Mouse (Mus musculus) spleen, postnatal 36 days (tissue): ENCODE measurements around the gene Olfr869.

Experiments
- DNase-seq, 2 experiments: peaks; one replicate each; pipeline ENCODE4 v3.0.0; 2022; ENCODE audit warnings: low spot score in 2 of 2, mixed read lengths in 1 of 2

The Olfr869 gene

DNA sequence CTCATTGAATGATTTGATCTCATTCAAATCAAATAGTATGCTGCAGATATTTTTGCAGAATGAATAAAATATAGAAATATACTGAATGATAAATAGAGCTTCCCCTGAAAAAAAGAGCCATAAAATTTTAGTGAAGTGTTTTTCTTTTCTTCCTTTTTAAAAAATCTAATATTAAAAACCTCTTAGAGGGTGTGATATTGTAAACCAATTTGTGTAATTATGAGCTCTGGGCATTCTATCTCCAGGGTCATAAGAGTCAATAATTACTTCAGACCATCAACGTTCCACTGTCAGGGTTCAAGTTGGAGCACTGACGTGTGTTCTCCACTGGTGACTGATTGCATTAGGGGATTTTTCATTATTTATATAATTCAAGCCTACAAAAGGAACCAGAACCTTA is at the start of gene Olfr869:
Gene Olfr869 (plus strand): TSS at position 301 of the 400 bp plus-strand sequence.
- no peak for DNase-seq

DNA sequence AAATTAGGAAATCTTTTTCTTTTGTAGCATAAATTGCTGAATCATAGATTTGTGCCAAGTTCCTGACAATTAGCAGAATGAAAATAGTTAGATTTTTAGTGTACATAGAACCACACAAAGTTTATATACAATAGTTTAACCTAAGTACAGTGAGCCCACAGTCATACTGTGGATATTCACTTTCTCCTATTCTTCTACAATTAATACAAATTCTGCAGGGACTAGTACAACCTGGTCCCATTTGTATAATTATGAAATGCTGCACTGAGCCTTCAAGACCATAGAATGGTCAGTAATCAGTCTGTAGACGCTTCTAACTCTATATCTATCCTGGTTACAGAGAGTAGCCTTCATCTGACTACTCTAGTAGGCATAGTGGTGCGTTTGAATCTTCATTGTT is 30.5 kb upstream of the Olfr869 start, which contains the start of gene Olfr868:
Gene Olfr868 (plus strand): TSS at position 301 of the 400 bp plus-strand sequence.
- DNase-seq = no peak

DNA sequence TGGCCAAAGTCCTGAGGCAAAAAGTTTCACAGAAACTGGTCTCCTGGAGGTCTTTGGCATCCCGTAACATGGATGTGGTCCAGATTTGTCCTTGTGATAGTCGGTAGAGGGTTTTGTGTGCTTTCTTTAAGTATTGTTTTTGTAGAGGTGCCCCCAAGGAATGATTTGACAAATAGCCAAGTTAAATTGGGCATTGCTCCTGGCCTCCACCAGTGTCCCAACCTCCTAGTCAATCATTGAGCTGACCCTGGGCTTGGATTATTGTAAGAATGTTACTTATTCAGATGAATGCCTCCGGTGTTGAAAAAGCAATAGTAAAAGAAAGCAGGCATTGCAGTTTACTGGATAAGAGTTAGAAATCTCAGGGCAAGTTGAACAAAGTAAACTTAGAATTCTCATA is 20.9 kb downstream of the Olfr869 start:
- no peak for DNase-seq

DNA sequence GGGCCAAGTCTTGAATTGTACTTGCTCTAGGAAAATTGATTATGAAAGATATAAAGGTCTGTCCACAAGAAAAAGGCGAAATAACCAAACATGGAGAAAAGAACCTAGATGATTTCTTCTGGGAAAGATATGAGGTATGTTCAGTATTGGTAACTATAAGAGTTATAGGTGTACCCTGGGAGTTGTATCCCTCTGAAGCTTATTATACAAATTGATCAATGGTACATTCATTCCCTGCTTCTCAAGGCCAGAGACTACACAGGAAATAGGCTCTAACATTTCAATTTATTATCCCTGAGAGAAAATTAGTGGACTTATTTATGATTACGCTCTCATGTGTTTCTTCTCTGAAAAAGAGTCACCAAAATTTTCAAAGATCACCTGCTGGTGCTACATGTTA is 45.1 kb downstream of the Olfr869 start, which contains the start of gene Olfr870:
Gene Olfr870 (minus strand): TSS at position 101 of the 400 bp plus-strand sequence.
- DNase-seq = no peak

DNA sequence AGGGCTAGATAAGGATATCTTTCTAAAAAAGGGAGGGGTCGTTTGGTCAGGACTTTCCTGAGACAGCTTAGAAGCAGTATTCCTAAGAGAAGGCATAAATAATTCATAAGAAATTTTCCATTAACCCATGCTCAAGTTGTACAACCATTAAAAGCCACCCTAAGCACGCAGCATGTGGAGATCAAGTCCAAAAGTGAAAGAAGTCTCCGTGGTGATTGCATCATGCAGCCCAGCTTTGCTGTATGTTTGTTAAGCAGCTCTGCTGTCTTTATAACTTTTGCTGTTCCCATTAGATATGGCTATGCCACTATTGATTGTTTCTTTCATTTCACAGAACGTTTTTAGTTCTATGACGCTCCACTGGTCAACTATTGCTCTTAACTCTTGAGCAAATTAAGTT is 50.7 kb downstream of the Olfr869 start:
- no peak for DNase-seq
